Mouse (Mus musculus) myocyte (in vitro differentiated cells): Measurements from ENCODE around the gene Gng3. TPM values are rescaled to one million over a fixed set of nuclear protein-coding genes. Genes with fewer than 3 reads are reported as not detected.

Experiments
- H3K27me3 ChIP-seq: one replicate; pipeline ENCODE4 v1.6.1; 2011; ENCODE audit not compliant: control insufficient read depth, insufficient read depth, insufficient read length
- H3K36me3 ChIP-seq: one replicate; pipeline ENCODE4 v1.6.1; 2011; ENCODE audit not compliant: control insufficient read depth, insufficient read depth
- H3K4me2 ChIP-seq: one replicate; pipeline ENCODE4 v1.6.1; 2011; ENCODE audit warnings: low read depth, control low read depth
- H3K4me3 ChIP-seq: one replicate; pipeline ENCODE4 v1.5.1; 2011; ENCODE audit warnings: mild to moderate bottlenecking, control low read depth, moderate library complexity
- H3K79me2 ChIP-seq: one replicate; pipeline ENCODE4 v1.6.1; 2011; ENCODE audit not compliant: control insufficient read depth, insufficient read depth
- H3ac ChIP-seq: one replicate; pipeline ENCODE4 v1.6.1; 2011; ENCODE audit not compliant: control insufficient read depth, insufficient read length
- CEBPB ChIP-seq: IDR thresholded peaks from 2 replicates; pipeline ENCODE4 v1.6.1; 2011; ENCODE audit warnings: mild to moderate bottlenecking, moderate library complexity; ENCODE audit not compliant: poor library complexity, insufficient read depth, severe bottlenecking
- E2F4 ChIP-seq: IDR thresholded peaks from one replicate; pipeline ENCODE4 v1.6.1; 2011; ENCODE audit warnings: mild to moderate bottlenecking, control low read depth, moderate library complexity; ENCODE audit not compliant: insufficient read depth
- MAX ChIP-seq: IDR thresholded peaks from one replicate; pipeline ENCODE4 v1.6.1; 2011; ENCODE audit warnings: low read depth, mild to moderate bottlenecking, control low read depth
- MYOD1 ChIP-seq, 3 experiments: IDR thresholded peaks; one replicate each; pipeline ENCODE4 v1.6.1; 2011; ENCODE audit warnings: control low read depth in 2 of 3, low read depth in 2 of 3, mild to moderate bottlenecking in 2 of 3, moderate library complexity in 1 of 3; ENCODE audit not compliant: insufficient read length in 2 of 3, control insufficient read depth in 1 of 3
- MYOG ChIP-seq, 3 experiments: IDR thresholded peaks; one replicate each; pipeline ENCODE4 v1.6.1; 2011; ENCODE audit warnings: control low read depth in 2 of 3, low read depth in 2 of 3, mild to moderate bottlenecking in 2 of 3; ENCODE audit not compliant: insufficient read length in 2 of 3, control insufficient read depth in 1 of 3, insufficient read depth in 1 of 3
- POLR2A ChIP-seq: IDR thresholded peaks from one replicate; pipeline ENCODE4 v1.6.1; 2011; ENCODE audit warnings: low read depth, mild to moderate bottlenecking, control low read depth, moderate library complexity; ENCODE audit not compliant: insufficient read length
- POLR2AphosphoS2 ChIP-seq: IDR thresholded peaks from one replicate; pipeline ENCODE4 v1.6.1; 2011; ENCODE audit warnings: low read depth, control low read depth; ENCODE audit not compliant: insufficient read length
- REST ChIP-seq: IDR thresholded peaks from one replicate; pipeline ENCODE4 v1.6.1; 2011; ENCODE audit warnings: mild to moderate bottlenecking, control low read depth, moderate library complexity; ENCODE audit not compliant: insufficient read depth, insufficient read length
- SRF ChIP-seq: IDR thresholded peaks from one replicate; pipeline ENCODE4 v1.6.1; 2011; ENCODE audit warnings: low read depth; ENCODE audit not compliant: control insufficient read depth, insufficient read length
- TCF12 ChIP-seq: IDR thresholded peaks from one replicate; pipeline ENCODE4 v1.6.1; 2011; ENCODE audit warnings: mild to moderate bottlenecking, control low read depth; ENCODE audit not compliant: poor library complexity, insufficient read depth, severe bottlenecking
- TCF3 ChIP-seq: IDR thresholded peaks from one replicate; pipeline ENCODE4 v1.6.1; 2011; ENCODE audit warnings: low read depth, control low read depth; ENCODE audit not compliant: insufficient read length
- USF1 ChIP-seq: IDR thresholded peaks from one replicate; pipeline ENCODE4 v1.6.1; 2011; ENCODE audit warnings: low read depth, mild to moderate bottlenecking, control low read depth, moderate library complexity
- polyA plus RNA-seq: library from polyadenylated mRNA; unstranded; fragments of >200 nt; fragmentation: generic; extraction: Trizol; gene quantifications from one replicate; pipeline ENCODE4 v1.2.1, GENCODE M21; 2012; ENCODE audit warnings: missing spikeins

Gng3 gene
- polyA plus RNA-seq = 0.25 TPM

DNA sequence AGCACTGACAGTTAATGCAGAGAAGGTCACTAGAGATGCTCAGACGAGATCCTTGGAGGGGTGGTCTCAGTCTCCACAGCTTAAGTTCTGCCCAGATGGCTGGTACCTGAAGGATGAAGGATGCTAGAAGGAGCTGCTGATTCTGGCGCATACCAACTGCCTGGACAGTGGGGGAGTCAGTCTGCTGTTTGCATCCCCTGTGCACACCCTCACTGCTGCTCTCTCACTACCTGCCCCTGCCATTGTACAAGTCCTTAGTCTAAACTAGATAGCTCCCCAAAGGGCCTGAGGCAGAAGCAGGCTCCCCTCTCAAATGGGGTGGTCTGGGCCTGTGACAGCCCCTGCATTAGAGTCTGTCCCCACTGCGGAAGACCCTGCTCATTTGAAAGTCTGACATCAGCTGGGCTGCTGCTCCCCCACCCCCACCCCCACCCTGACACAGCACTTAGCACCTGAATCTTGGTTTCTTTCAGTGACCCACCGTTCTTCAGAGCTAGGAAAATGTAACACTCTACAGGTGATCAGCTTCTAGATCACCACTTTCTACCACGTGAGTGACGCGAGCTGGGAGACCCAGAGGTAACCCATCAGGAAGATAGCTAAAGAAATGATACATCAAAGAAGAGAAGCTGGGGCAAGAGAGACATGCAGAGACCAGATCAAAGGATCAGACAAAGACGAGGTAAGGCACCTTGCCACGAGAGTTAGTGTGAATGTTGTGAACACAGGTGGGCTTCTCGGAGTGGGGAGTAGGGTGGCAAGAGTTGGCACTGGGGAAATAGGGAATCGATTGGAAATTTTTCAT is at the start of gene Gng3:
Gng3 (minus strand) TSS at position 92 of the 805 bp plus-strand sequence.
- H3K4me2 ChIP-seq = peak within 1 kb of the TSS; percentile 56
- peak within 1 kb of the TSS; percentile 19 for H3K4me3 ChIP-seq
- no peaks in the 10 kb centered on the region for H3K27me3 ChIP-seq
- H3K36me3 ChIP-seq = peaks cover 24% of the 10 kb centered on the region
- H3K79me2 ChIP-seq = no peaks in the 10 kb centered on the region
- H3ac ChIP-seq = no peak within 1 kb of the TSS
- TF ChIP-seq TCF12 (no peak), POLR2AphosphoS2 (peak; percentile 22)

- Histone ChIP-seq H3K4me3 (peak overlapping the region; percentile 53), H3K79me2 (peaks cover 23% of the 10 kb centered on the region), H3K36me3 (no peaks in the 10 kb centered on the region), H3K27me3 (no peaks in the 10 kb centered on the region), H3ac (peak overlapping the region; percentile 6), H3K4me2 (peak overlapping the region; percentile 95)
- no peak for TF ChIP-seq MAX
- no peak for TF ChIP-seq POLR2A
- TF ChIP-seq USF1 = no peak
- no peak for TF ChIP-seq E2F4
- no peak for TF ChIP-seq MYOG (IDR thresholded peaks at IDR 0.05; ENCODE audit: control insufficient read depth in 1 of 3, insufficient read depth in 1 of 3, insufficient read length in 2 of 3, low read depth in 2 of 3)
- TF ChIP-seq TCF12 = no peak
- no peak for TF ChIP-seq MYOD1 (IDR thresholded peaks at IDR 0.05; ENCODE audit: control insufficient read depth in 1 of 3, insufficient read length in 2 of 3, low read depth in 2 of 3)
- TF ChIP-seq TCF3 = no peak
- TF ChIP-seq REST = no peak
- TF ChIP-seq CEBPB = no peak
- TF ChIP-seq POLR2AphosphoS2 = no peak
- TF ChIP-seq SRF = no peak
Observed at GRCm38 (mm10) chr19:8887585-8888463, 48.8 kb upstream of the Gng3 start.

GRCm38 (mm10) chr19:8886916-8887584 is 48.1 kb upstream of the Gng3 start:
- Histone ChIP-seq H3K79me2 (peaks cover 23% of the 10 kb centered on the region), H3K4me3 (peak overlapping the region; percentile 53), H3K4me2 (peak overlapping the region; percentile 95), H3ac (no peak overlapping the region), H3K36me3 (no peaks in the 10 kb centered on the region), H3K27me3 (no peaks in the 10 kb centered on the region)
- TF ChIP-seq TCF12 (no peak), E2F4 (no peak), SRF (no peak), MYOD1 (IDR thresholded peaks at IDR 0.05; ENCODE audit: control insufficient read depth in 1 of 3, insufficient read length in 2 of 3, low read depth in 2 of 3) (no peak), USF1 (no peak), TCF3 (no peak), POLR2AphosphoS2 (no peak), POLR2A (no peak), MYOG (IDR thresholded peaks at IDR 0.05; ENCODE audit: control insufficient read depth in 1 of 3, insufficient read depth in 1 of 3, insufficient read length in 2 of 3, low read depth in 2 of 3) (no peak), REST (no peak), MAX (no peak), CEBPB (no peak)

DNA sequence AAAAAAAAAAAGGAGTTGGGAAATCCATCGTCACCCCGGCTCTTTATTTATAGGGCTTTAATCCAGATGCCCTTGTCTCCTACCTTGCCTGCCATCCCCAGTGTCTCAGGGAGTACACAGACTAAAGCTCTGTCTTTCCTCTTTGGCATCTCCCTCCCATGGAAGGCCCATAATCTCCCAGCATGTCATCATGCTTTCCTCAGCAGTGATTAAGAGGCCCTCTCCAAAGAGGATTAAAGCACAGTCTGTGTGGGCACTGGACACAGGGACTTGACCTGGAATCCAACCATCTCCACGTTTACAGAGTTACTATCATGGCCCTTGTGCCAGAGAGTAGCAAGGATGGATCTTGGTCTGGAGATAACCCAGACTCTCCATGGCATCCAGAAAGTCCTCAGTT is 44.6 kb upstream of the Gng3 start, which contains the start of the genes Lbhd1 and Gm49403:
Lbhd1 (plus strand) TSS at position 117 of the 400 bp plus-strand sequence.
Gm49403 (plus strand) TSS at position 315 of the 400 bp plus-strand sequence.
- TF ChIP-seq TCF3 = no peak
- TF ChIP-seq MYOG (IDR thresholded peaks at IDR 0.05; ENCODE audit: control insufficient read depth in 1 of 3, insufficient read depth in 1 of 3, insufficient read length in 2 of 3, low read depth in 2 of 3) = no peak
- no peak for TF ChIP-seq SRF
- no peak for TF ChIP-seq MYOD1 (IDR thresholded peaks at IDR 0.05; ENCODE audit: control insufficient read depth in 1 of 3, insufficient read length in 2 of 3, low read depth in 2 of 3)
- TF ChIP-seq CEBPB = no peak
- no peak for TF ChIP-seq USF1
- TF ChIP-seq POLR2A = no peak
- no peak for TF ChIP-seq MAX
- TF ChIP-seq E2F4 = no peak
- TF ChIP-seq TCF12 = no peak
- TF ChIP-seq POLR2AphosphoS2 = no peak
- H3K79me2 ChIP-seq = peaks cover 3% of the 10 kb centered on the region

More for the DNA sequence above, 44.6 kb upstream of the Gng3 start, which contains the start of the genes Lbhd1 and Gm49403:
- no peak within 1 kb of the TSS for H3ac ChIP-seq
- H3K4me2 ChIP-seq = no peak within 1 kb of the TSS
- no peaks in the 10 kb centered on the region for H3K36me3 ChIP-seq
- no peaks in the 10 kb centered on the region for H3K27me3 ChIP-seq
- H3K4me3 ChIP-seq = no peak within 1 kb of the TSS
